Mouse (Mus musculus) intestine, embryonic 16.5 days (tissue): Measurements from ENCODE around the gene Tph1. TPM values are rescaled to one million over a fixed set of nuclear protein-coding genes. Genes with fewer than 3 reads are reported as not detected.

ENCODE experiments used
- polyA plus RNA-seq: library from polyadenylated mRNA; unstranded; fragments of >200 nt; fragmentation: Nextera tagmentation; extraction: Ambion mirVana; gene quantifications from 2 replicates; pipeline ENCODE4 v1.2.1, GENCODE M21; 2015

Gene Tph1
- polyA plus RNA-seq, 1 experiment from 2014 or later: 2.6 TPM

Other genes with a start within 250 kb of the Tph1 start
- 14.6 and 14.7 TPM in 2 replicates for gene Sergef, start 32.7 kb downstream of the Tph1 start, polyA plus RNA-seq
- gene Saal1, start 38.1 kb upstream of the Tph1 start, polyA plus RNA-seq: 22.9 and 25.4 TPM in 2 replicates
- gene Saa3, start 43.2 kb upstream of the Tph1 start, polyA plus RNA-seq: 1.0 and 1.4 TPM in 2 replicates
- 0.32 TPM in 1 of 2 replicates, not detected in the other for gene Saa4, start 60.1 kb upstream of the Tph1 start, polyA plus RNA-seq
- gene Saa1, start 70.4 kb upstream of the Tph1 start, polyA plus RNA-seq: 0.28 and 0.34 TPM in 2 replicates
- gene Saa2, start 79.3 kb upstream of the Tph1 start, polyA plus RNA-seq: 0.18 TPM in 1 of 2 replicates, not detected in the other
- 27.2 and 31.2 TPM in 2 replicates for gene Hps5, start 123.5 kb upstream of the Tph1 start, polyA plus RNA-seq
- 78.5 and 80.1 TPM in 2 replicates for gene Gtf2h1, start 123.6 kb upstream of the Tph1 start, polyA plus RNA-seq
- gene Ldha, start 168.9 kb upstream of the Tph1 start, polyA plus RNA-seq: 3,052 and 3,173 TPM in 2 replicates
- gene Ldhc, start 188.7 kb upstream of the Tph1 start, polyA plus RNA-seq: not detected in 2 replicates
- gene Tsg101, start 247.4 kb upstream of the Tph1 start, polyA plus RNA-seq: 115 and 128 TPM in 2 replicates